8 mouse cellular contexts compared by ENCODE assay signal in genomic region chr16:30187400-30187799, GRCm38 (mm10).
DNase-seq lines count a peak whose midpoint lies in the region; ATAC-seq and TF ChIP-seq lines count a peak whose summit lies in the region.

No protein-coding gene starts in this region.

- no peaks in the 10 kb centered on the region for H3K9me3 ChIP-seq in forebrain, embryonic 10.5 days
- H3K9me3 ChIP-seq in forebrain, embryonic 11.5 days (ENCODE audit: control insufficient read depth, low read length) = no peaks in the 10 kb centered on the region
- no peaks in the 10 kb centered on the region for H3K9me3 ChIP-seq in forebrain, postnatal 0 days (ENCODE audit: low read length)
- H3K9me3 ChIP-seq in liver, embryonic 16.5 days (replicated peaks; ENCODE audit: control insufficient read depth, low read length) = no peaks in the 10 kb centered on the region

- no peak for TF ChIP-seq CTCF in forebrain, postnatal 0 days (IDR thresholded peaks at IDR 0.05; ENCODE audit: low read depth)

- WGBS in forebrain, embryonic 10.5 days = 54% methylated on average over 9 of the region's 9 CpGs
- 52% methylated on average over 9 of the region's 9 CpGs for WGBS in forebrain, embryonic 11.5 days
- WGBS in forebrain, postnatal 0 days = 40% methylated on average over 9 of the region's 9 CpGs
- WGBS in liver, embryonic 16.5 days (ENCODE audit: insufficient replicate concordance) = 25% methylated on average over 9 of the region's 9 CpGs

- no peaks in the 10 kb centered on the region for H3K36me3 ChIP-seq in forebrain, embryonic 10.5 days (replicated peaks)
- no peaks in the 10 kb centered on the region for H3K36me3 ChIP-seq in forebrain, embryonic 11.5 days (ENCODE audit: control insufficient read depth, insufficient read depth, low read length)
- H3K36me3 ChIP-seq in forebrain, postnatal 0 days (ENCODE audit: insufficient read depth) = no peaks in the 10 kb centered on the region
- no peaks in the 10 kb centered on the region for H3K36me3 ChIP-seq in liver, embryonic 16.5 days (ENCODE audit: control insufficient read depth, insufficient read depth)

- peaks cover 100% of the 10 kb centered on the region for H3K27me3 ChIP-seq in forebrain, embryonic 10.5 days (ENCODE audit: poor library complexity, severe bottlenecking)
- peaks cover 17% of the 10 kb centered on the region for H3K27me3 ChIP-seq in forebrain, embryonic 11.5 days (ENCODE audit: control insufficient read depth, insufficient read depth, low read length)
- H3K27me3 ChIP-seq in forebrain, postnatal 0 days (ENCODE audit: insufficient read depth, low read length) = 0 out of 2 replicates have a peak, but pooled peaks cover 3% of the 10 kb centered on the region
- H3K27me3 ChIP-seq in liver, embryonic 16.5 days (ENCODE audit: control insufficient read depth, insufficient read depth, low read depth, low read length) = no peaks in the 10 kb centered on the region; the same call in 1 of the 2 replicates

- DNase-seq in forebrain, embryonic 10.5 days (ENCODE audit: extremely low spot score, low spot score) = no peak
- no peak for DNase-seq in forebrain, embryonic 11.5 days (ENCODE audit: low spot score)
- DNase-seq in 416B (ENCODE audit: low read depth) = peak; percentile 69
- no peak for DNase-seq in forebrain, postnatal 0 days
- no peak for DNase-seq in adrenal gland, postnatal 36 days
- no peak for DNase-seq in left cerebral cortex, adult 11 months (ENCODE audit: low spot score)
- DNase-seq in adrenal gland, postnatal 10 days = no peak

- peak overlapping the region; percentile 86 for H3K27ac ChIP-seq in forebrain, embryonic 10.5 days
- H3K27ac ChIP-seq in forebrain, embryonic 11.5 days (ENCODE audit: low read depth, low read length) = no peak overlapping the region
- no peak overlapping the region for H3K27ac ChIP-seq in forebrain, postnatal 0 days (ENCODE audit: low read depth, low read length)
- peak overlapping the region; percentile 42 for H3K27ac ChIP-seq in liver, embryonic 16.5 days (ENCODE audit: low read length)

- peak overlapping the region; percentile 53 for H3K4me3 ChIP-seq in forebrain, embryonic 10.5 days
- H3K4me3 ChIP-seq in forebrain, embryonic 11.5 days (ENCODE audit: low read depth, low read length) = no peak overlapping the region; the same call in 1 of the 2 replicates
- H3K4me3 ChIP-seq in forebrain, postnatal 0 days (ENCODE audit: low read depth, low read length) = peak overlapping the region; percentile 34
- H3K4me3 ChIP-seq in liver, embryonic 16.5 days (ENCODE audit: low read depth, low read length) = peak overlapping the region; percentile 47

- no peak overlapping the region for H3K4me2 ChIP-seq in forebrain, embryonic 11.5 days (ENCODE audit: low read depth, low read length, severe bottlenecking)
- H3K4me2 ChIP-seq in forebrain, postnatal 0 days (ENCODE audit: low read depth) = peak overlapping the region; percentile 56
- H3K4me2 ChIP-seq in liver, embryonic 16.5 days (ENCODE audit: low read depth, low read length) = peak overlapping the region; percentile 70

- peaks cover 70% of the 10 kb centered on the region for H3K4me1 ChIP-seq in forebrain, embryonic 10.5 days
- peaks cover 5% of the 10 kb centered on the region for H3K4me1 ChIP-seq in forebrain, embryonic 11.5 days (replicated peaks; ENCODE audit: control insufficient read depth, insufficient read depth, low read length)
- H3K4me1 ChIP-seq in forebrain, postnatal 0 days (ENCODE audit: insufficient read depth) = no peaks in the 10 kb centered on the region
- peaks cover 16% of the 10 kb centered on the region for H3K4me1 ChIP-seq in liver, embryonic 16.5 days (ENCODE audit: control insufficient read depth, low read depth, low read length)

- ATAC-seq in forebrain, embryonic 11.5 days (replicated peaks; ENCODE audit: low FRiP score) = no peak
- no peak for ATAC-seq in forebrain, postnatal 0 days
- no peak for ATAC-seq in liver, embryonic 16.5 days (ENCODE audit: low read depth)

- no peak overlapping the region for H3K9ac ChIP-seq in forebrain, embryonic 11.5 days (ENCODE audit: low read length)
- H3K9ac ChIP-seq in forebrain, postnatal 0 days = peak overlapping the region; percentile 44; the same call in 1 of the 2 replicates
- no peak overlapping the region for H3K9ac ChIP-seq in liver, embryonic 16.5 days (ENCODE audit: low read depth, low read length)

Comparison
In these comparisons a context has a peak if more than half of its experiments do, and no peak if none do; other contexts are left out.
1. H3K27ac ChIP-seq: peak in forebrain, embryonic 10.5 days (single experiment) and liver, embryonic 16.5 days (single experiment); none in forebrain, embryonic 11.5 days (single experiment) and forebrain, postnatal 0 days (single experiment).